Mouse (Mus musculus) kidney, adult 11 months (tissue): ENCODE data around the gene Lrrc10.

ENCODE experiments used
- DNase-seq: peaks from one replicate; pipeline ENCODE4 v3.0.0; 2022

The Lrrc10 gene

DNA sequence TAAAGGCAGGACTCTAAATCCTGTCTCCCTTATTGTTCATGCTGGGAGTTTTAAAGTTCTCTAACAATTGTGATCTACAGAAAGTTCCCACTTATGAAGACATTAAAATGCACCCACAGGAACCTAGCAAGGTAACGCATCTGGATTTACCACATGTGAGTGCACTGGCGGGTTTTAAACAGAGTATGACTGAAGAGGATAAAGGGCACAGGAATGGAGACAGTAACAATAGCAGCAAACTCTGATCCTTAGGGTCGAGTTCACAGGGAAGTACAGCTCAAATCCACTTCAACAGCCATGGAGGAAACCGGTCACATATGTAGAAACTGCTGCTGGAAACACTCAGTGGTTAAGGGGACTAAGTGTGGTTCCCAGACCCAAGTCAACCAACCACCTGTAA lies 4.1 kb downstream of the Lrrc10 start:
- DNase-seq, result no peak

DNA sequence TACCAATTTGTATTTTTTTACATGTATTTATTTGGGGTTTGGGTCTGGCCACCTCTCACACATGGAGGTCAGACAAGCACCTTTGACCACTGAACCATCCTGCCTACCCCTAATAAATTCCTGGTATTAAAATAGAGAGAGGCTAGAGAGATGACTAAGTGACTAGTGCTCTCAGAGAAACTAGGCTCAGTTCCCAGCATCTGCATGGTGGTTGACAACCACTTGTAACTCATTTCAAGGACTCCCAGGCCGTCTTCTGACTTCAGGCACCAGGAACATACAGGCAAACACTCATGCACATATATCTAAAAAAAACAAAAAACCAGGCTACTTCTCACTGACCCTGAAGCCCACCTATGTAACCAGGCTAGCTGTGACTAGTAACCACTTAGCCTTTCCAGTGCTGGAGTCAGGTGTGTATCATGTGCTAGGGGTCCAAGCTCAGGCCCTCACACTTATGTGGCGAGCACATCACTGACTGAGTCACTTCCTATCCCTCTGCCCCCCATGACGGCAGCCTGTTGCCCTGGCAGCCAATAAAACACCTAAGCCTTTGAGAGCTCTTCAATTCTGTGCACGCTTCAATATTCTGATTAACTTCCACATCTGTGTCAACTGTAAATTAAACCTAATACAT lies 4.9 kb downstream of the Lrrc10 start:
- no peak for DNase-seq

DNA sequence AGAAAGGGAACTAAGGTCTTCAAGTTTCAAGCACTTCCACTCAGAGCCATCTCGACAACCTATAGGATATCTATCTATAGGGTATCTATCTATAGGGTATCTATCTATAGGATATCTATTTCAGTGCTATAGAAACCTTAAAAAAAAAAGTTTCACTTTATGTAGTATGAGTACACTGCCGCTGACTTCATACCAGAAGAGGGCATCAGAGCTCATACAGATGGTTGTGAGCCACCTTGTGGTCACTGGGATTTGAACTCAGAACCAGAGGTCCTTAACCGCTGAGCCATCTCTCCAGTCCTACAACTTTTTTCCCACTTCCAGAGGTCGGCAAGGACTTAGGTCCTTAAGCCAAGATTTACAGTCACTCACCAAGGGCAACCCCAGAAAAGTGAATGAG lies 10.5 kb downstream of the Lrrc10 start:
- no peak for DNase-seq

DNA sequence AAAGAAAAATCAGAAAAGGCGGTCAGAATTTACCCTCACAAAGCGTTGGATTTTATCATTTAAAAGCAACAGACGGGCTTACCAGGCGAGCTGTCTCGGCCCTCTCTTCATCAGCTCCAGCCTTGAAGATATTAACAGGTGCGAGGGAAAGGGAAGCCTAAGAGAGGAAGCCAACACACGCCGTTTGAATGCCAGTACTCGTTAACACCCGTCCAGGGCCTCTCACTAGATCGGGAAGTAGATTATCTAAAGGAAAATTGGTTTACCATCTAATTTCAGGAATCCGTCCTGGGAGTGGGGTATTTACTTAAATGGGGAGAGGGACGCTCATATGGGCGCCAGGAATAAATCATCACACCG lies 17.7 kb downstream of the Lrrc10 start:
- no peak for DNase-seq

DNA sequence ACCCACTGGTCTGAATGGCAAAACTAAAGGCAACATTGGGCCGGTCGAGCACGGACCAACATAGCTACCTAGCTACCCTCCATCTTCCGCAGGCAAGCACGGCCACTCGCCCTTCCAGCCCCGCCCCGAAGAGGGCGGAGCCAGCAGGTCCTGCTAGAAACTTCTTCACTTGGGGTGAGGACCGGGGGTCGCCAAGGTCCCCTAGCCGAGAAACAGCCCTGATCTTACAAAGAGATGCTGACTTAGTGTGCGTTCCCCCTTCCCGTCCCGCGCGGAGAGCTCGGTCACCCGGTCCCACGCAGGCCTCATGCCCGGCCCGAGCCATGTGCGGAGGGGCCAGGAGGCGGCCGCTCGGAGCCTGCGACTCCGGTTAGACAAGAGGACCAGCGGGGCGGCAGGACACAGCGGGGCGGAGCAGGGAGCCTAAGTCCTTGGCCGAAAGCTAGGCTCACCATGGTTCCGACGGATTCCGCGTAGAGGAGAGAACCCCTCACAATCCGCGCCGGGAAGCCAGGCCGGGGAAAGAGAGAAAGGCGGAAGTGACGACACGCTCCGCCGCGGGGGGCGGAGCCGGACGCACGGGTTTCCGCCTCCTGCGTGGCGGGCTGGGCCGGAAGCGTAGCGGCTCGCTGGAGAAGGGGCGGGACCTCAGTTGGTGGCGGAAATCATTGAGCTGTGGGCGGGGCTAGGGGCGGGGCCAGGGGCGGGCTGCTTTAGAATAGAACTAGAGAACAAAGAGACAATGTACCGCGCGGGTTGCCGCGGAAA lies 18.3 kb downstream of the Lrrc10 start, which contains the start of gene Cct2:
Cct2 (minus strand) TSS at position 561 of the 768 bp plus-strand sequence.
- DNase-seq, result peak; percentile 82

DNA sequence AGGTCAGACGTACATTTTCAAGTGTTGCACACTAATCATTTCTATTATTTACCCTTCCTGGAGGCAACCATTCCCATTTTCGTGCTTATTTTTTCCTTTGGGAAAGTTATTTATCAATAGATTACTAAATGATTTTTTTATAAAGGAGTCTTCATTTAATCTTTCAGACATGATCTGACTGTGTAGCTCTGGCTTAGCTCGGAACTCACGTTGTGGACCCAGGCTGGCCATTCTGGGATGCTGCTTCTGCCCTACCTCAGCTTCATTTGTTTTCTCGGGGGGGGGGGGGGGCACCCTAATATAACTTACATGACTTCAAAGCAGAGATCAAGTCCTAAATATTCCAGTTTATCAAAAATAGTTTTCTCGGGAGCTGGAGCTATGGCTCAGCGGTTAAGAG lies 18.9 kb downstream of the Lrrc10 start:
- DNase-seq, result no peak

DNA sequence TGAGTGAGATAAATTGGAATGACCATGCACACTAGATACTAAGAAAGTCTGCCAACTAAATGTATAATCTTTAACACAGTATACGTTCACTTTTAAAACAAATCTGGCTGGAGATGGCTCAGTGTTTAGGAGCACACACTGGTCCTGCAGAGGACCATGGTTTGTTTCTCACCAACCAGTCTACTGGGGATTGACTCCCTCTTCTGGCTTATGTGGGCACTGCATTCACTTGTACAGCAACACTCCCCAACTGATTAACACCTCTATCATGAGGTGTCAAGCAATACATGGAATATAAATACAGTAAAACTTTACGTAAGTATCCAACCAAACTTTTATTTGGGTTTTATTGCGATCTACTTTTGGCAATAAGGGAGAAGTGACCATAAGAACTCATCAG lies 24.0 kb downstream of the Lrrc10 start:
- DNase-seq, result no peak

DNA sequence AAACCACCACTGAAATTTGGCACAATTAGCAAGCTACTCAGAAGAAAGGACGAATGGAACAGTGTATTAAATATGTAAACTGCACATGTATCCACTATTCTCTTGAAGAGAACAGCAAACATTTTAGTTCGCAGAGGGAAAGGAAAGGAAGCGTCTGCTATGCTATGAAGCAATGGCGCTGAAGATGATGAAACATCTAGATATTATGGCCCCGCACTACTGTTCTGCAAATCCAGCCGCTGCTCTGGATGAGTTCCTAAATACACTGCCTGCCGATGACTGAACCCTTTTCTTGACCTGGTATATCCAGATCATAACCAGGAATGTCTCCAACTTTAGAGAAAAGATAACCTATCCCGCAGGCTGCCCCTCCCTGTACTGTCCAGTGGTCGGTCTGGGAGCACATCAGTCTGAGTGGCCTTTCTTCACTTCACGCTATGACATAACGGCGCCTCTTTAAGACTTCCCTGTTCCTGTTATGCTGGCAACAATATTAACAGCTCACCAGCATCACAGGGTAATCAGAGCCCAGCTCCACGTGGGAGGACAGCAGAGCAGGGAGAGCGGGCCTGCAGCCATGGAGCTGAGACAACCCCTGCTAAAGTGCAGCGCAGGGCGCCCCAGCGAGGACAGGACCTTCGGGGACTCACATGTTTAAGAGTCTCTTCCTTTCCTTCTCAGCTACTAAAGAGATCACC lies 27.2 kb downstream of the Lrrc10 start:
- DNase-seq, result no peak

DNA sequence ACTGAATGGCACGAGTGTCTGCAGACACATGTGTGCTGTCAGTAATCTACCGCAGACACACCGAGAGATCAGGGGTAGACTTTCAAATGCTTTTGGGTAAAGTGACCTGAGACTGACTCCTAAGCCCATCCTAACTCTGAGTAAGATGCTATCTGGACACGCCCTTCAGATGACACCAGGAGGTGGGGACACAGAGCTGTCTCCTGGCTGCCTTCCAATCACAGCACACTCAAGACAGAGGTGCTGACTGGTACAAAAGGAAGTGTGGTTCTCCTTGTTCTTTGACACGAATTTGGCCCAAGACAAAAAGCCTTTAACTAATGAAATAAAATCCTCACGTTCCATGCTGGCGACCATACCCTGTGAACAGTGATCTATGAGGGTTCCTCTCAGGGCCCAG lies 28.0 kb downstream of the Lrrc10 start:
- DNase-seq, result no peak

DNA sequence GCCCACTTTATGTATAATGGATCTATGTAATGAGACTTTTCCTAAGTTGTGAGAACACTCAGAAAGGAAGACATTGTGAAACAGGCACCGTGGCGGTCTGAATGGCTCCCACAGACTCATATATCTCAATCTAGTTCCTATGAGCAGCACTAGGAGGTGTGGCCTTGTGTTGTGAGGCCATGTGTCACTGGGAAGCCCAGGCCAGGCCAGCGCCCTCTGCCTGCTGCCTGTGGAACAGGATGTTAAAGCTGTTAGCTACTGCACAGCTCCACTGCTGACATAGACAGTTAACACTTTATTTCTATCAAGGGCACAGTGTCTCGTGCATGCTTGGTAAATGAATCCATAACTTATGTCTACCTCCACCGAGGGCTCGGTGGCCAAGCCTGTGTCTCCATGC lies 33.1 kb downstream of the Lrrc10 start:
- DNase-seq, result no peak

DNA sequence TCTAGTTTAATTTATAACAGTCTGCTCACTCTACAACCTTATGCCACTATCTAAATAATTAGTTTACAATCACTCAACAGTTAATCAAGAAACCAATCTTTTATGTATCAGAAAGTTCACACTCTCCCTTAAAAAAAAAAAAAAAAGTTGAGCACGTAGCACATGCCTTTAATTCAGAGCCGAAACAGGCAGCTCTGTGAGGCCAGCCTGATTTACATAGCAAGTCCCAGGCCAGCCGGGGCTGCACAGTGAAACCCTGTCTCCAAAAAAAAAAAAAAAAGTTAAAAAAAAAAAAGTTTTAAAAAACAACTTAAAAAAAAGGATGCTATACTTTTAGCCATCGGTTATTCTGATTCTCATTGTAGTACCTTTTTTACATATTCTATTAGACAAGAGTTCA lies 36.2 kb downstream of the Lrrc10 start:
- no peak for DNase-seq

DNA sequence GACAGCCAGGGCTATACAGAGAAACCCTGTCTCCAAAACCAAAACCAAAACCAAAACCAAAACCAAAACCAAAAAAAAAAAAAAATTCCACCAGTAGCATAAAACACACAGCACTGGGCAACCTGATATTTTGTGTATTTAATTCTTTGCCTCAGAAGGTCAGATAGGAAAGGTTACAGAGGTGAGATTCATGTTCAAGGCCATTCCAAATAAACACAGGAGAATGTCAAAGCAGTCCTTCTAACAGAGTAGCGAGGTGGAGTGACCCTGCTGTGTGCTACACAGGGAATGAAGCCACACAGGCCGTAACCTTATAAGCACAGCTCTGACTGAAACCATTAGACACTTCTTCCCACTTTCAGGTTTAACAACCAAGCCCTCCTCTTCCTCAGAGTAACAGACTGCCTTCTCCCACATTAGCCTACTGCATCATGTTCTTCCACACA lies 36.8 kb downstream of the Lrrc10 start:
- DNase-seq, result no peak

DNA sequence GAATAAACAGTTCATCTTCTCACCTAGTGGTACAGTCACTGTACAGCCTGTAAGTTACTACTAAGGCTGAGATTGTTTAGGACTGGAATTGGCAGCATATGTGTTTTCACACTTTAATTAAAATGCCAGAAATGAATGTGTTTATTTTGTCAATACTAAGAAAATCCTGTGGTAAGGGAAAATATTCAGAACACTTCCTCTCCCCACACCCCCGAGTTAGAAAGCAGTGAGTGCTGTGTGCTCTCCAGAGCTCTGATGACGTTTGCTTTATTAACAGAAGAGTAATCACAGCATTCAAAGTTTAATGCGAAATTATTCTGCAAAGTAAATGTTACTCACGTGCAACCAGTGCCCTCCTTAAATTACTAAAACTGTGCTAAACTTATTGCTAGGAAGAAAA lies 44.5 kb downstream of the Lrrc10 start:
- no peak for DNase-seq

DNA sequence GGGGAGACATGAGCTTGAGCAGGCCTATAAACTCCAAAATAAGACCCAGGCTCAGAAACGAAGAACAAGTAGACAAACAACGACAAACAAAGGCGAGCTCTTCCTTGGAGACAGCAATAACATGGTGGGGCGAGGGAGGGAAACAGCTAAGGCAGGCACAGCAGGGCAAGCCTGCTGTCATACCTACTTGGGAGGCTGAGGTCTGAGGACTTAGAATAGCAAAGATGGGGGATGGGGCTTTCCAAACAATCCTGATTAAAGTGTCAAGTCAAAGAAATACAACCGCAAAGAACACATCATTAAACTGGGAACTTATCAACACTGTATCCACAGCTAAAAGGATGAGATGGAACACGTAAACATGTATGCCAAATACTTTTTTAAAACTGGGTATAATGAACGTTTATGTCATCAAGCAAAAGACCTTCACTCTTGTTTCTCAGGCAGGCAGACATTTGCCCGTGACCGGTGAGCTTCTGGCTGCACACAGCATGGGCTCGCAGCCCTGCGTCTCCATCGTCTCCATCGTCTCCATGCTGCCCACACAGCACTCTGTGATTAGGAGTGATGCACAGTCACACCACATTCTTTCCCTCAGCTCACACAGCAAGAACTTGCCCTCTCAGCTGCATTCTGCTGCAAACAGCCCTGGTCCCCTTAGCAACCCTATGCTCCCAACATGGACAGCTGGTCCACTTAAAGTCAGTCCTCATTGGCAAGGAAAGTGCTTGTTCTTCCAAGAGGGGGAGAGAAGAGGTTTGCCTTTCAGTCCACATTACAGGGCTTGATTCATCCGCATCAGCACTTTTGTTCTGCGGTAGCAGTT lies 49.6 kb downstream of the Lrrc10 start:
- DNase-seq, result peak; percentile 34

DNA sequence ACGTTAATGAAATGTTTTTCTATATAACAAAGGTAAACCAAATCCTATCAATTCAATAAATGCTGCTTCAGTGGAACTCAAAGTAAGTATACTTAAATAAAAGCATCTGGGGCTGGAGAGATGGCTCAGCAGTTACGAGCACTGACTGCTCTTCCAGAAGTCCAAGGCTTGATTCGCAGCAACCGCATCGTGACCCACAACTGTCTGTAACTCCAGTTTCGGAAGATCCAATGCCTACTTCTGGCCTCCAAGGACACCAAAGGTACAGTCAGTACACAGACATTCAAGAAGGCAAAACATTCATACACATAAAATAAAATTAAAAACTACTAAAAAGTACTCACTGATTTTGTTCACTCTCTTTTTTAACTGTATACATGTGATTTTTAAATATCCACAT lies 51.0 kb downstream of the Lrrc10 start:
- no peak for DNase-seq
